Mouse (Mus musculus) testis, adult 2 months (tissue): ENCODE results near the gene Srbd1.

Experiments
- CTCF ChIP-seq: fragments of 200-500 bp; IDR thresholded peaks from 2 replicates; pipeline ENCODE4 v1.5.1; 2012; ENCODE audit warnings: low read depth, mild to moderate bottlenecking, inconsistent platforms, low read length, moderate library complexity; ENCODE audit not compliant: control insufficient read depth, insufficient read depth, insufficient replicate concordance
- POLR2A ChIP-seq: fragments of 200-500 bp; IDR thresholded peaks from 2 replicates; pipeline ENCODE4 v1.6.1; 2012; ENCODE audit warnings: low read depth, mild to moderate bottlenecking, inconsistent platforms, low read length, moderate library complexity; ENCODE audit not compliant: control insufficient read depth

GRCm38 (mm10) chr17:86086191-86086590 lies 58.8 kb downstream of the Srbd1 start:
- TF ChIP-seq CTCF (no peak), POLR2A (no peak)
